Mouse (Mus musculus) lung, adult 2 months (tissue): ENCODE data around the gene Glo1. TPM values are rescaled to one million over a fixed set of nuclear protein-coding genes. Genes with fewer than 3 reads are reported as not detected.
A peak's percentile ranks its signal among the peaks of the same experiment; 100 is the strongest.

ENCODE experiments used
- DNase-seq: peaks from one replicate; pipeline ENCODE4 v3.0.0; 2022
- H3K4me1 ChIP-seq: fragments of 200-500 bp; 2 replicates; pipeline ENCODE4 v1.6.1; 2011; ENCODE audit warnings: low read length; ENCODE audit not compliant: control insufficient read depth, insufficient read depth
- H3K4me3 ChIP-seq: fragments of 200-500 bp; replicated peaks from 2 replicates; pipeline ENCODE3; 2011; ENCODE audit warnings: low read depth, mild to moderate bottlenecking, control low read depth, low read length; ENCODE audit errors: extremely low read depth
- CTCF ChIP-seq: fragments of 200-500 bp; IDR thresholded peaks from 2 replicates; pipeline ENCODE4 v1.5.1; 2011; ENCODE audit warnings: mild to moderate bottlenecking, low read length, control low read depth; ENCODE audit not compliant: insufficient read depth
- POLR2A ChIP-seq: fragments of 200-500 bp; IDR thresholded peaks from 2 replicates; pipeline ENCODE4 v1.6.1; 2011; ENCODE audit warnings: low read depth, mild to moderate bottlenecking, control low read depth, low read length, borderline replicate concordance; ENCODE audit errors: extremely low read depth
- WGBS: fragments of 180-500 bp; shearing (Covaris S2); methylation state at CpG from one replicate; pipeline ENCODE4 v1.1.7; 2018; 5-methylcytosine and 5-hydroxymethylcytosine counted together
- polyA plus RNA-seq: library from polyadenylated mRNA; depleted of rRNA; stranded (reverse); fragments of >200 nt; gene quantifications from 2 replicates; pipeline ENCODE4 v1.2.3, GENCODE M21; 2012; rRNA removed

The Glo1 gene
- polyA plus RNA-seq, 1 experiment: 38.3 TPM

DNA sequence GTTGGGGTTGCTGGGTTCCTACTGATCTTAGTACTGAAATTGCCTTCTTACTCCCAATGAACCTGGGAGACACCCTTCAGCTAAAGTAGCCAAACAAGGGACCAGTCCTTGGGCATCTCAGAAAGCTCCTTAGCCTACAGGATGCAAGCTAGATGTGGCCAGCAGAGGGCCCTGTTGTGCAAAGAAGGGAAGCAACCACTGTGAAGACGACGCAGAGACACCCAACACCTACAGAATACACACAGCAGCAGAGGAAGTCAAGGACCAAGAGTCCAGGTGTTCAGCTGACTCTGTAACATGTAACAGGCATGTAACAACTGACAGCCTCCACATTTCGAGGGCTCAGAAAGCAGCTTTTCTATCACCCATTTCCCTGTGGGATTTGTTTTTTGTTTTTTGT is 67.1 kb downstream of the Glo1 start:
- peak; percentile 85 for TF ChIP-seq CTCF
- no peak for TF ChIP-seq POLR2A
- Histone ChIP-seq H3K4me3 (no peak overlapping the region), H3K4me1 (no peaks in the 10 kb centered on the region)
- 34% methylated on average over 3 of the region's 3 CpGs for WGBS
- DNase-seq: peak; percentile 78

DNA sequence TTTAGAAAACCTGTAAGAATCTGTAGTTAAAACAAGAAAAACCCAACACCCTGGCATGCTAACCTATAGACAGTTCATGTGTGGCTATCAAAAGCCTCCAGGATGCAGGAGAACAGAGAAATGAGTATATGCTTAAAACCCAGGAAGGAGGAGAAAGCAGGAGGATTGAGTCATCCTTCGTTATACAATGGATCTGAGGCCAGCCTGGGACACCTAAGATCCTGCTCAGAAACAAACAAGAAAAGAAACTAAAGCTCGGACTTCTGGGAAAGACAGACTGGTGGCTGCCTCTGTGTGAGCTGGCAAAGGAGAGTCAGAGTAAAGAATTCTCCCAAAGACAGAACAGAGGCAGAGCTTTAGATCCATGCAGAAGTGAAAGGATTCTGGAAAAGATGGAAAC is 68.0 kb downstream of the Glo1 start:
- no peak overlapping the region for H3K4me3 ChIP-seq
- H3K4me1 ChIP-seq: no peaks in the 10 kb centered on the region
- TF ChIP-seq POLR2A (no peak), CTCF (no peak)
- no peak for DNase-seq
- 61% methylated on average over 2 of the region's 2 CpGs for WGBS

DNA sequence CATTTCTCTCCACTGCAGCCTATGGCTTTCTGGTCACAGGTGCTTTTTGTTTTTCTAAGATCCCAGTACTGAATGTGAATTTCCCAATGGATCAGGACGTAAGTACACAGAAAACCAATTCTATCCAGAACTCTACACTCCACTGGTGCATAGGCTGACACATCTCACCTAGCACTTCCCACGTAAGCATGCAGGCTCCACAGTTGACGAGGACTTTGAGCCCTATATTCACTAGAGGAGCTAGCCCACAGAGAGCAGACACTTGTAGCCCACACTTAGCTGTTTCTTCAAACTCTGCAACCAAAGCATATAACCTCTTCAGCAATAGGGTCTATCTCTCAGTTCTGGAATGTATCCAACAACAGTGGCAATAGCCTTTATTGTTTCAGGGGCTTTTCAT is 70.2 kb downstream of the Glo1 start:
- TF ChIP-seq POLR2A: no peak
- no peak for TF ChIP-seq CTCF
- no peak for DNase-seq
- H3K4me1 ChIP-seq: no peaks in the 10 kb centered on the region
- H3K4me3 ChIP-seq: no peak overlapping the region
- 93% methylated on average over 3 of the region's 3 CpGs for WGBS

DNA sequence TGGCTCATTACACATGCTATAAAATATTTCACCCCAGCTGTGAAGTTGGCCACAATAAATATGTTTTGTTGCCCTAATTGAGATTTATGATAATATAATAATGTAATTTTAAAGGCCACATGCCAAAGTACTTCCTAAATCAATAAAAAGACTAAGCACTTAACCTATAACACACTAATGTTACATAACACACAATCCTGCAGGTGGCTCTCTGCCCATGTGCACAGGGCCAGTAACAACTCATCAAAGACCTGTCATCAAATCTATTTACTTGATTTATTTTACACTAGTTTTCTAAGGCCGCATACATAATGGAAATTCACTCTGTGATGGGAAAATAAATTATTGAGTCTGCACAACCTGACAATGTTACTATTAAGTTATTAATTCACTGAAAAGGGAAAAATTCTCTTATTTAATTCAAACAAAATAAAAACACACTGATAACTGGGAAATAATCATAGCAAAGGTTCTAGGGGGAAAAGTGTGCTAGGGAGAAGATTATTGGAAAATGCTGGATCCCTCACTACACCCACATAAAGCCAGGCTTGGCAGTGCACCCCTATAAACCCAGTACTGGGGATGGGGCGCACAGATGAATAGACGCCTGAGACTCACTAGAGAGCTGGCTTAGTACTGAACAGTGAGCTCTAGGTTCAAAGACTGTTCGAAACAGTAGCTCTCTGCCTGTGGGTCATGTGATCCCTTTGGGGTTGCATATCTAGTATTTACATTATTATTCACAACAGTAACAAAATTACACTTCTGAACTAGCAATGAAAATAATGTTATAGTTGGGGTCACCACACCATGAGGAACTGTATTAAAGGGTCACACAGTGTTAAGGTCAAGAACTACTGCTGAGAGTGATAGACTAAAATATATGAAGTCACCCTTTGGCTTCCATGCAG is 73.4 kb downstream of the Glo1 start:
- Histone ChIP-seq H3K4me1 (peaks cover 3% of the 10 kb centered on the region), H3K4me3 (no peak overlapping the region)
- WGBS: 82% methylated on average over 4 of the region's 4 CpGs
- TF ChIP-seq POLR2A (no peak), CTCF (no peak)
- DNase-seq: no peak

DNA sequence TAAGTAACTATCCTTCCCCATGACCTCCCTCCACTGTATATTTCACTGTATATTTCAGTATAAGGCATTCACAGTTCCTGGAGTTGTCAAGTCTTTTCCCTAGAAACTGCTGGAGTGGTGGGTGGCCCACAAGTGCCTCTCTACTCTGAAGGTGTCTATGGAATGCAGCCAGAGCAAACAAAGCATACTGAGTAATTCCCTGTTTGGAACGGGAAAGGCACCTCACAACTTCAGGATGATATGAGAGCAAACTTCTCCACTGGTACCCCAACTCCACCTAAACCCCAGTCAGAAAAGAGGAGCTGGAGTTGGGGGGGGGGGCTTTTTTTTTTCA is 75.9 kb downstream of the Glo1 start:
- WGBS: 21% methylated on average over 1 of the region's 1 CpGs
- peak; percentile 52 for DNase-seq
- no peak overlapping the region for H3K4me3 ChIP-seq
- H3K4me1 ChIP-seq: peaks cover 3% of the 10 kb centered on the region
- TF ChIP-seq POLR2A (no peak), CTCF (no peak)

DNA sequence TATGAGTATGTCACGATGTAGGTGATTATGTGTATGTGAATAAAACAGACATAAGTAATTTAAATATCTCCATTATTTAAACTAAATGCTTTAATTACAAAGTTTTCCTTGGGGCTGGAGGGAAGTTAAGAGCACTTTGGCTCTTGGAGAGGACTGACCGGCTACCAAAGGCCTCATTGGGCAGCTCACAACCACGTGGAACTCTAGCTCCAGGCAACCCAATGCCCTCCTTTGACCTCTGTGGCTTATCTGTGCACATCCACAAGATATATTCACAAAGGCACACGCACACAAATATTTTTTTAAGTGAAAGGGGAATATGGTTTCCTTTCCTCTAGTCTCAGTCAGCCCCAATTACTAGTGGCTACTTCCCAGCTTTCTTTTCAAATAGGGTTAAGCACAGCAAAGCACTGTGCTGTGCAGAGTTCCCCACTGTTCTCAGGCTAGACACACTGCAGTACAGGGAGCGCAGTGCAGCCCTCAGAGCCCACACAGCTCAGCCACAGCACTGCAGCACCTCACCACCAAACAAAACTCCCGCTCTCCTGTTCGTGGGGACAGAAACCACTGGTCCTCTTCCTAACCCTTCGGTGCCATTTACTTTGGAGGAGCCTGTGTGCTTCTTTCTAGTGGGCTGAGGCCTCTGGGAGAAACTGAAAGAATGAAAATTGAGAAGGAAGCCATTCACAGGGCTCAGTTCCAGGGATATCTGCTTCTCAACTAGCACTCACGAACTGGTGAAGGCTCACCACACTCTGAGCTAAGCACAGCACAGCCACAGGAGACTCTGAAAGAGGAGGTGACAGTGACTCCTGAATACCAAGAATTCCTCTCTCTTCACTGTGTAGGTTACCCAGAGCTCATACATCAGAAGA is 76.5 kb downstream of the Glo1 start:
- WGBS: 53% methylated on average over 9 of the region's 9 CpGs

DNA sequence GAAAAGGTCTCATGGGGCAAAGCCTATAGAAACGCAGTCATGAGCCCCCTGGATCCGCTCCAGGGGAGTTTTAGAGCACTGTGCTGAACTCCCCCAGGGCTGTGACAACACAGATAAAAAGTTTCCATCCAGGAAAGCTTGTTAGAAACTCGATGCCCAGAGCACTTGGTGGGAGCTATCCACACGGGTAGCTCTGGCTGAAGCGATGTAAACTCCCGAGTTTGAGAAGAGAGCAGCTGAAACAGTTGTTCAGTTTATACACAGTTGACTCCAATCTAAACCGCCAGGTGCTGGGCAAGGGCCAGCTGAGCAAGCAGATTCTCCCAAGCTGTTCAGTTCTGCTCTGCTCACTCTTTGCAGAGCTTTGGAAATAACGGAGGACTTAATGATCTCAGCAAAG is 87.6 kb downstream of the Glo1 start:
- no peak overlapping the region for H3K4me3 ChIP-seq
- no peak for DNase-seq
- WGBS: 39% methylated on average over 8 of the region's 8 CpGs
- TF ChIP-seq POLR2A: no peak
- no peak for TF ChIP-seq CTCF
- H3K4me1 ChIP-seq: no peaks in the 10 kb centered on the region

More for the DNA sequence above, 76.5 kb downstream of the Glo1 start:
- DNase-seq: peak; percentile 27
- TF ChIP-seq POLR2A (no peak), CTCF (no peak)
- H3K4me1 ChIP-seq: peaks cover 3% of the 10 kb centered on the region
- H3K4me3 ChIP-seq: no peak overlapping the region

DNA sequence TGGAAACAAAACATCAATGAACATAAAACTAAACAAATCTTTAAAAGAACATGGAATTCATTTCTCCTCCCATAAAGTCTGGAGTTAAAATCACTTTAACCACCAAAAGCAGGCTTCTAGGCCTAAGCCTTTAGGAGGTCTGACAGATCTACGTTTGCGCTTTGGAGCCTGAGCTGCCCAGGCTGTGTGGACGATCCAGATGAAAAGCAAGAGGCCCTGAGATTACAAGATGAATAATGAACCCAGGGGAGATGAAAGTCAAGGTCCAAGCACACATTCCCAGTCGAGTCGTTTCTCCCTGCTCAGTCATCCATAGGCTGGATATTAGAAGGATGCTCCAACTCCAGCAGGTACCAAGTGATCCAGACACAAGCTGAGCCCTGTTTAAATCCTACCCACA is 90.0 kb downstream of the Glo1 start:
- WGBS: 80% methylated on average over 5 of the region's 5 CpGs
- Histone ChIP-seq H3K4me1 (no peaks in the 10 kb centered on the region), H3K4me3 (no peak overlapping the region)
- TF ChIP-seq CTCF (no peak), POLR2A (no peak)
- no peak for DNase-seq

Other genes starting within 250 kb of the Glo1 start
- 18.9 and 24.2 TPM in 2 replicates for gene Btbd9, start 50.4 kb downstream of the Glo1 start, polyA plus RNA-seq
- gene Dnah8, start 2.5 kb downstream of the Glo1 start, polyA plus RNA-seq: 10.8 and 12.0 TPM in 2 replicates